Mouse (Mus musculus) heart, adult 2 months (tissue): Measurements from ENCODE around the gene Socs7.

ENCODE experiments used
- CTCF ChIP-seq: fragments of 200-600 bp; IDR thresholded peaks from 2 replicates; pipeline ENCODE4 v1.8.1; 2022; ENCODE audit warnings: antibody characterized with exemption, mild to moderate bottlenecking, moderate library complexity
- POLR2A ChIP-seq: fragments of 200-500 bp; IDR thresholded peaks from 2 replicates; pipeline ENCODE4 v1.6.1; 2011; ENCODE audit warnings: mild to moderate bottlenecking, low read depth, low read length, control low read depth; ENCODE audit not compliant: insufficient read depth

DNA sequence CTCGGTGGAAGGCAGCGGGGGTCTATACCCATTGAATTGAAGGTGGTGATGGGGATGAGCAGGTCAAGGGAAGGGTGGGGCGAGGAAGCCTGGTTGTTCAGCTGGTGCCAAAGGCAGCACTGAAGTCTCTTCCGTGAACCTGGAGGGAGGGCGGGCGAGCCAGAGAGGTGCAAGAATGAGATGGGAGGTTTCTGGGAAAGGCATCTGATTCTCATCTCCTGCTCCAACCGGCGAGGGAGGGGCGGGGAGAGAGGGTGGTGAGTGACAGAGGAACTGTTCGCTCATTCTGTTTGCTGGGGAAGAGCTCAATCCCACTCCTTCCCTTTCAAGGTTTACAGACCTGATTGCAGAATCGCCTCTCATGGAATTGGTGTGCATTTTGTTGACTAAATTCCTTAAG lies 31.3 kb downstream of the Socs7 start:
- no peak for TF ChIP-seq POLR2A
- no peak for TF ChIP-seq CTCF
